Mouse (Mus musculus): ENCODE data around the gene Ccdc107. TPM values are rescaled to one million over a fixed set of nuclear protein-coding genes. Genes with fewer than 3 reads are reported as not detected.

Gene Ccdc107
- polyA plus RNA-seq, 1 experiment from 2014 or later, result 63.1 TPM

DNA sequence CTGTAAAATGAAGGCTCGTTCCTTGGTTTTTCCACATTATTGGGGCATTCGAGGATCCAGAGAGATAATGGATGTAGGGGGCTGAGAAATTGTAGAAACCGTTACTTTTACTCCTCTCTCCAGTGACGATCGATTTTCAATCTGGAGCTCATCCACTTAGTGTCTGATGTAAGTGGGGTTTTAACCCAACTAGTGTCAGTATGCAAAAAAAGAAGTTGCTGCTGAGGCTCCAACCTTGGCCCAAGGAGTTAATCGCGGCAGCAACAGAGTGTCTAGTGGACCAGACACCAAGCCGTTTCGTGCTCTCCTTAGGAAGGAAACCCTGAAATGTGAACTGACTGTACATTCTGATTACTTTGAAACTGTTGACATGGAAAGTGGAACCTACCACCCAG is 1.1 kb downstream of the Ccdc107 start:
- ATAC-seq, result no peak
- under 1% methylated on average over 9 of the region's 9 CpGs for WGBS
- Histone ChIP-seq H3K9me3 (ENCODE audit: control insufficient read depth, low read length) (no peaks in the 10 kb centered on the region), H3K27ac (ENCODE audit: low read length) (peak overlapping the region; percentile 92), H3K4me2 (ENCODE audit: low read length) (peak overlapping the region; percentile 68), H3K4me1 (replicated peaks; ENCODE audit: control insufficient read depth, insufficient read depth, low read length) (peaks cover 18% of the 10 kb centered on the region), H3K27me3 (replicated peaks; ENCODE audit: control insufficient read depth, insufficient read depth, low read length) (no peaks in the 10 kb centered on the region), H3K36me3 (ENCODE audit: control insufficient read depth, insufficient read depth) (no peaks in the 10 kb centered on the region), H3K4me3 (replicated peaks; ENCODE audit: low read length) (peak overlapping the region; percentile 77), H3K9ac (replicated peaks; ENCODE audit: low read depth, low read length) (peak overlapping the region; percentile 87)

DNA sequence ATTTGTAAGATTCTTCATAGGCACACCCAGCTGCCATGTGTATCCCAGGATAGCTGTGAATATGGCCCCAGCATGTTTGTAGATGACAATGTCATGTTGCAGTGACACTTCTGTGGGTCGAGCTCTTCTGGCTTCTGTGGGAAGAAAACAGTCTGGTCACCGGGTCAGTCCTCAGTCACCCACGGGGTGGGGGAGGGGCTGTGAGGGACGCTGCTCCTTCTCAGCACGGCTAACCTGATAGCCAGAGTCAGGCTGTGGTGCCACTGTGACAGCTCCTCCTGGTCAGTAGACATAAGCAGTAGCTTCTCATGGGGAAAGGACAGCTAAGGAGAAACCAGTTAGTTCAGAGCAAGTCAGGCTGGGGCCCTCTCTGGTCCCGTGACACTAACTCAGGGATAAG is 3.9 kb downstream of the Ccdc107 start:
- no peak for ATAC-seq
- Histone ChIP-seq H3K4me2 (ENCODE audit: low read length) (no peak overlapping the region), H3K9me3 (ENCODE audit: control insufficient read depth, low read length) (no peaks in the 10 kb centered on the region), H3K9ac (replicated peaks; ENCODE audit: low read depth, low read length) (no peak overlapping the region), H3K4me1 (replicated peaks; ENCODE audit: control insufficient read depth, insufficient read depth, low read length) (peaks cover 22% of the 10 kb centered on the region), H3K27ac (ENCODE audit: low read length) (no peak overlapping the region), H3K36me3 (ENCODE audit: control insufficient read depth, insufficient read depth) (no peaks in the 10 kb centered on the region), H3K27me3 (replicated peaks; ENCODE audit: control insufficient read depth, insufficient read depth, low read length) (no peaks in the 10 kb centered on the region), H3K4me3 (replicated peaks; ENCODE audit: low read length) (no peak overlapping the region)
- WGBS, result 56% methylated on average over 6 of the region's 6 CpGs

DNA sequence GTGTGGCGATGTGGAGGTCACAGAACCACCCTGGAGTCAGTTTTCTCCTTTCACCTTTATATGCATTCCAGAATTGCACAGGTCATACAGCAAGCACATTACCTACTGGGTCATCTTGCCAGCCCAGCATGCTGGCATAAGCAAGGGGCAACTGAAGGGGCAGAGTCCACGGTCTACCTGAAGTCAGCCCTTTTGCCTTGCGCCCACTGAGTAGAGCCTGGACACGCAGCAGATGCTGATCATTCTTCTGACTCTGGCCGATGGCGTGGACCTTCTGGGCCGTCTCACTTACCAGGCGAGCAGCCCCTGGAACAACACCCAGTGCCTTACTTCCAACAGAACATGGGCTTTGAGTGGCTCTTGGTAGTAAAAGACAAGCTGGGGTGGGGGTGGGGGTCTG is 4.7 kb downstream of the Ccdc107 start:
- Histone ChIP-seq H3K27me3 (replicated peaks; ENCODE audit: control insufficient read depth, insufficient read depth, low read length) (no peaks in the 10 kb centered on the region), H3K27ac (ENCODE audit: low read length) (no peak overlapping the region), H3K4me1 (replicated peaks; ENCODE audit: control insufficient read depth, insufficient read depth, low read length) (peaks cover 22% of the 10 kb centered on the region), H3K4me2 (ENCODE audit: low read length) (no peak overlapping the region), H3K4me3 (replicated peaks; ENCODE audit: low read length) (no peak overlapping the region), H3K9me3 (ENCODE audit: control insufficient read depth, low read length) (no peaks in the 10 kb centered on the region), H3K9ac (replicated peaks; ENCODE audit: low read depth, low read length) (no peak overlapping the region), H3K36me3 (ENCODE audit: control insufficient read depth, insufficient read depth) (no peaks in the 10 kb centered on the region)
- ATAC-seq, result no peak
- WGBS, result 95% methylated on average over 8 of the region's 8 CpGs

DNA sequence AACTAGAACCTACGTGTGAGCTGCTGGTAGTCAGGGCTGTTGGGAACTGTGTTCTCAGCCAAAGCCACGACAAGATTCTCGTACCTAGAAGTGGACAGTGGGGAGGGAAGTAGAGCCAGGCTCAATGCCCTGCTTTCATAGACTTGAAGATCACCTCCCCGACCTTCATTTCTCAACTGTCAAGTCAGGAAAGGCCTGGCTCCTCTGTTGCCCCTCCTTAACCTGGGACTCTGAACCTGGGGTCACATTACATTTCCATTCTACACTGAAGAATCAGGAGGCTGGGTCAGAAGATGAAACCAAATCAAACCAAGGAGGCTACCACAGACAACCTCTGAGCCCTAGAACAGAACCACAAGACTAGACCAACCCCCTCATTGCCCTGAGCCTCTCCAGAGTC is 5.2 kb downstream of the Ccdc107 start:
- peak overlapping the region; percentile 83 for H3K4me2 ChIP-seq (ENCODE audit: low read length)
- WGBS, result 81% methylated on average over 4 of the region's 4 CpGs

DNA sequence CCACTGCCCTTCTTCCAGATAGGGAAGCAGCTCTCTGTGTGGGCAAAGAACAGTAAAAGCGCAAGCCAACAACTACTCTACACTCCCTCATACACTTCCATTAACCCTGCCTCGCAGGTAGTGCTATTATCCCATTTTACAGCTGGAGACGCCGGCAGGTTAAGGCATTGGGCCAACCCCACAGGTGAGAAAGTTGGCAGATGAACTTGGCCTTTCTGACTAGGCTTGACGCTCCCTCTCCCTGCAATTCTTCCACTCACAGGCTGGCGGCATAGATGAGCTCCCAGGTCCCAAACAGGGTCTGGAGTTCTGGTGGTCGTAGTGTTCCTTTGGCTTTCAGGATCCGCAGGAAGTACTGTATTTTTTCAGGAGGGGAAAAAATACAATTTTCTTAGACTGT is 6.3 kb downstream of the Ccdc107 start:
- peak; percentile 27; the same call in 1 of the 2 replicates for ATAC-seq
- WGBS, result 17% methylated on average over 8 of the region's 8 CpGs

More for the DNA sequence above, 5.2 kb downstream of the Ccdc107 start:
- Histone ChIP-seq H3K9ac (replicated peaks; ENCODE audit: low read depth, low read length) (peak overlapping the region; percentile 41; the same call in 1 of the 2 replicates), H3K27me3 (replicated peaks; ENCODE audit: control insufficient read depth, insufficient read depth, low read length) (no peaks in the 10 kb centered on the region), H3K27ac (ENCODE audit: low read length) (no peak overlapping the region), H3K9me3 (ENCODE audit: control insufficient read depth, low read length) (no peaks in the 10 kb centered on the region), H3K4me1 (replicated peaks; ENCODE audit: control insufficient read depth, insufficient read depth, low read length) (peaks cover 22% of the 10 kb centered on the region), H3K4me3 (replicated peaks; ENCODE audit: low read length) (peak overlapping the region; percentile 62), H3K36me3 (ENCODE audit: control insufficient read depth, insufficient read depth) (no peaks in the 10 kb centered on the region)
- ATAC-seq, result no peak

DNA sequence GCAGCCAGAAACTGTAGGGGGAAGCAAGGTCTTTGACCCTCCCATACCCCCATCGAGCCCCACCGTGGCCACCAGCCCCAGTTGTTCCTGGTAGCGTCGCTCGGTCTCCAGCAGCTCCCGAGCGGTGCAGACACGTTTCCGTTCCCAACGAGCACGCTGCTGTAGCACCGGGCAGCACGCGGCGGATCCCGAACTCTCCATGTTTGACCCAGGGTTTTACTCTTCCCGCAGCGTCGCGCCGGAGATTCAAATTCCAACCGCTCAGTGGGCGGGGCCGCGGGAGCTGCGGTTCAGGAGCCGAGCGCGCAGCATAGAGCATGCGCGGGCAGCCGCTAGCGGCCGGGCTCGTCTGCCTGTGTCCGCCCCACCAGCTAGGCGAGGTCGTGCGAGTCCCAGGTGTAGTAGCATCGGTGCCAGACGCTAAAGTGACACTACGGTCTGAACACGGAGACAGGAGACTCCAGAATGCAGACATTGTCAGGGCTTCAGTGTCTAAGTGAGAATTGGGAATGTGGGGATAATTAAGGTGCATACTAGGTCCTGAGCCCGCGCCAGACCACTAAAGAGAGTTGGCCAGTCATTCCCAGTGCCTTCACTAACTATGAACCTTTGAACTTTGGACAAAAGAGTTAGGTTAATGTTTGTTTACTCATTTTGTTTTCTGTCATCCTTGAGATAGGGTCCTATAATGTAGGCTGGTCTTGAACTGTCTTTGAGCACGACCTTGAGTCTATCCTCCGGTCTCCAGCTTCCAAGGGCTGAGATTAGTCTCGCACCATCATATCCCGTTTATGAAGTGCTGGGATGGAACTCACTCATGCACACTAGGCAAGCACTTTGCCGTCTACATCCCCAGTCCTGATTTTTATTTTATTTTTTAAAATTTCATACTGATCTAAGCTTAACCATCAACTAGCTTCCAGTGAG is 7.0 kb downstream of the Ccdc107 start, which contains the start of gene Arhgef39:
TSS of gene Arhgef39 (minus strand) at position 289 of the 927 bp plus-strand sequence.
- Histone ChIP-seq H3K27ac (ENCODE audit: low read length) (no peak within 1 kb of the TSS), H3K9me3 (ENCODE audit: control insufficient read depth, low read length) (no peaks in the 10 kb centered on the region), H3K27me3 (replicated peaks; ENCODE audit: control insufficient read depth, insufficient read depth, low read length) (no peaks in the 10 kb centered on the region), H3K36me3 (ENCODE audit: control insufficient read depth, insufficient read depth) (no peaks in the 10 kb centered on the region), H3K9ac (replicated peaks; ENCODE audit: low read depth, low read length) (peak within 1 kb of the TSS; percentile 62), H3K4me1 (replicated peaks; ENCODE audit: control insufficient read depth, insufficient read depth, low read length) (peaks cover 15% of the 10 kb centered on the region), H3K4me2 (ENCODE audit: low read length) (peak within 1 kb of the TSS; percentile 83), H3K4me3 (replicated peaks; ENCODE audit: low read length) (peak within 1 kb of the TSS; percentile 62)
- 7% methylated on average over 50 of the region's 50 CpGs for WGBS
- peak; percentile 90 for ATAC-seq

More for the DNA sequence above, 6.3 kb downstream of the Ccdc107 start:
- H3K27ac ChIP-seq (ENCODE audit: low read length), result no peak overlapping the region
- no peaks in the 10 kb centered on the region for H3K27me3 ChIP-seq (replicated peaks; ENCODE audit: control insufficient read depth, insufficient read depth, low read length)
- H3K4me1 ChIP-seq (replicated peaks; ENCODE audit: control insufficient read depth, insufficient read depth, low read length), result peaks cover 21% of the 10 kb centered on the region
- H3K9me3 ChIP-seq (ENCODE audit: control insufficient read depth, low read length), result no peaks in the 10 kb centered on the region
- peak overlapping the region; percentile 83 for H3K4me2 ChIP-seq (ENCODE audit: low read length)
- peak overlapping the region; percentile 62 for H3K4me3 ChIP-seq (replicated peaks; ENCODE audit: low read length)
- H3K9ac ChIP-seq (replicated peaks; ENCODE audit: low read depth, low read length), result peak overlapping the region; percentile 62
- no peaks in the 10 kb centered on the region for H3K36me3 ChIP-seq (ENCODE audit: control insufficient read depth, insufficient read depth)

DNA sequence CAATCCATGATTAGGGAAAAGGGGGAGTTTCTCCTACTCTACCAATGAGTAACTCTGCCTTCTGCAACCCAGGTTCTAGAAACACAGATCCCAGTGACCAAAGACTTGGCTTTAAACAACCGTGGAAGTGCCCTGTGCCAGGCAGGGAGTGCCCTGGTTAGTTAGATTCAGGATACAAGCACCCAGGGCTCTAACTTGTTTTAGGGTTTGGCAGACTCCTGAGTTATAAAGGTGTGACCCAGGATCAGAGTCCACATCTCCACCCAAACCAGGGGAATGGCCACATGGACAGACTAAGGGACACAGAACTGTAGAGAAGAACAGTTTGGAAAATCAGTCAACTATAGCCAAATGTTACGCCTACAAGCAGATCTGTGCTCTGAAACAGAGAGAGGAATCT is 10.3 kb downstream of the Ccdc107 start:
- H3K27me3 ChIP-seq (replicated peaks; ENCODE audit: control insufficient read depth, insufficient read depth, low read length), result no peaks in the 10 kb centered on the region
- H3K4me3 ChIP-seq (replicated peaks; ENCODE audit: low read length), result no peak overlapping the region
- ATAC-seq, result no peak
- no peaks in the 10 kb centered on the region for H3K9me3 ChIP-seq (ENCODE audit: control insufficient read depth, low read length)
- H3K9ac ChIP-seq (replicated peaks; ENCODE audit: low read depth, low read length), result no peak overlapping the region
- peaks cover 12% of the 10 kb centered on the region for H3K4me1 ChIP-seq (replicated peaks; ENCODE audit: control insufficient read depth, insufficient read depth, low read length)
- no peak overlapping the region for H3K27ac ChIP-seq (ENCODE audit: low read length)
- no peak overlapping the region for H3K4me2 ChIP-seq (ENCODE audit: low read length)
- no peaks in the 10 kb centered on the region for H3K36me3 ChIP-seq (ENCODE audit: control insufficient read depth, insufficient read depth)
- WGBS, result 64% methylated on average over 2 of the region's 2 CpGs

DNA sequence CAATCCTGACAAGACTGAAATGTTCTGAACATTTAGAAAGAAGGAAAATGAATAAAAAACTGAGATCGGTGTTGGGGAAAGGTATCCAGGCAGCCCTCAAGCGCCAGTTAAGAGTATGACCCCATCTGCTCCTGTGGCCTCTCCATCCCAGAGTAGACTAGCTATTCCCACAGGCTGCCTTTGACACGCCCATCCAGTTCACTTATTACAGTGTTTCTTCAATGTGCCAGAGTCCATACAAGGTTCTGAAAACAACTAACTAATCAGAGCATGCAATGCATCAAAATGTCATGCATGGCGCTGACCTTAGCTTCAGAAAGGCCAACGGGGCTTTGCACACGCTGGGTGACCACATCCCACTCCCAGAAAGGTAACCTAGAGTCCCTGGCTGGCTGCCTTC is 10.8 kb downstream of the Ccdc107 start:
- Histone ChIP-seq H3K4me2 (ENCODE audit: low read length) (no peak overlapping the region), H3K9me3 (ENCODE audit: control insufficient read depth, low read length) (no peaks in the 10 kb centered on the region), H3K4me3 (replicated peaks; ENCODE audit: low read length) (no peak overlapping the region), H3K9ac (replicated peaks; ENCODE audit: low read depth, low read length) (no peak overlapping the region), H3K27ac (ENCODE audit: low read length) (no peak overlapping the region), H3K36me3 (ENCODE audit: control insufficient read depth, insufficient read depth) (no peaks in the 10 kb centered on the region), H3K4me1 (replicated peaks; ENCODE audit: control insufficient read depth, insufficient read depth, low read length) (peaks cover 12% of the 10 kb centered on the region), H3K27me3 (replicated peaks; ENCODE audit: control insufficient read depth, insufficient read depth, low read length) (no peaks in the 10 kb centered on the region)
- 83% methylated on average over 6 of the region's 6 CpGs for WGBS
- no peak for ATAC-seq

DNA sequence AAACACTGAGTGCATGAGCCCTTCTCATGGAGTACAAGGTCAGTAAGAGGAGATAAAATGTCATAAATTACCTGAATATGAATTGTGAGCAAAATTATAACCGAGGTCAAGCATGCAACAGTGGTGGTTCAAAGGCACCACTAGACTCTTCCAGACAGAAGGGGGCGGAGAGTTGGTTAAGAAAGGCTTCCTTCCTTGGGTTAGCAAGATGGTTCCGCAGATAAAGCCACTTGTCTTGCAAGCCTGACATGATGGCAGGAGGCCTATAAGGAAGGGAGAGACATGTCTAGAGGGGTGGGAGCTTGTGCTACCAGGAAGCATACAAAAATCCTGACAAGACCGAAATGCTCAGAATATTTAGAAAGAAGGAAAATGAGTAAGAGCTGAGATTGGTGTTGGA is 11.6 kb downstream of the Ccdc107 start:
- H3K27me3 ChIP-seq (replicated peaks; ENCODE audit: control insufficient read depth, insufficient read depth, low read length), result no peaks in the 10 kb centered on the region; the same call in 1 of the 2 replicates
- no peak overlapping the region for H3K4me2 ChIP-seq (ENCODE audit: low read length)
- peaks cover 14% of the 10 kb centered on the region for H3K4me1 ChIP-seq (replicated peaks; ENCODE audit: control insufficient read depth, insufficient read depth, low read length)
- 90% methylated on average over 4 of the region's 4 CpGs for WGBS
- no peak overlapping the region for H3K27ac ChIP-seq (ENCODE audit: low read length)
- no peak overlapping the region for H3K4me3 ChIP-seq (replicated peaks; ENCODE audit: low read length)
- no peaks in the 10 kb centered on the region for H3K9me3 ChIP-seq (ENCODE audit: control insufficient read depth, low read length)
- ATAC-seq, result no peak
- H3K9ac ChIP-seq (replicated peaks; ENCODE audit: low read depth, low read length), result no peak overlapping the region
- H3K36me3 ChIP-seq (ENCODE audit: control insufficient read depth, insufficient read depth), result no peaks in the 10 kb centered on the region

Measured in forebrain, embryonic 16.5 days (tissue).